Mouse (Mus musculus): ENCODE measurements around the gene 6430571L13Rik. TPM values are rescaled to one million over a fixed set of nuclear protein-coding genes. Genes with fewer than 3 reads are reported as not detected.
"Not testable (repeated sequence)": the region's sequence is repeated elsewhere in the genome, so short reads cannot be mapped to it uniquely, and the experiment has no call there.

6430571L13Rik gene
- total RNA-seq, 2 experiments from 2014 or later: 2.5 to 2.9 TPM

- Histone ChIP-seq H3K4me3 (no peak overlapping the region), H3K27ac (no peak overlapping the region)
- no peak for TF ChIP-seq CTCF (conservative IDR thresholded peaks at IDR 0.05)
- DNase-seq (ENCODE audit: low spot score in 2 of 2): no peak
Measured at GRCm38 (mm10) chr9:107301554-107302331, 38.7 kb upstream of the 6430571L13Rik start.

- DNase-seq (ENCODE audit: low spot score in 2 of 2): no peak
- no peak overlapping the region for H3K27ac ChIP-seq
- TF ChIP-seq CTCF (conservative IDR thresholded peaks at IDR 0.05): no peak
Measured at GRCm38 (mm10) chr9:107302592-107302991, 37.8 kb upstream of the 6430571L13Rik start.

GRCm38 (mm10) chr9:107303121-107303820, 37.1 kb upstream of the 6430571L13Rik start:
- no peak for DNase-seq (ENCODE audit: low spot score in 2 of 2)
- no peak for TF ChIP-seq CTCF (conservative IDR thresholded peaks at IDR 0.05)
- Histone ChIP-seq H3K27ac (no peak overlapping the region), H3K4me3 (no peak overlapping the region)

More at GRCm38 (mm10) chr9:107302592-107302991, 37.8 kb upstream of the 6430571L13Rik start:
- H3K4me3 ChIP-seq: no peak overlapping the region

- DNase-seq (ENCODE audit: low spot score in 2 of 2): no peak
- Histone ChIP-seq H3K4me3 (no peak overlapping the region), H3K27ac (no peak overlapping the region)
- TF ChIP-seq CTCF (conservative IDR thresholded peaks at IDR 0.05): no peak
Measured at GRCm38 (mm10) chr9:107303900-107304299, 36.5 kb upstream of the 6430571L13Rik start.

GRCm38 (mm10) chr9:107304383-107304782, 36.0 kb upstream of the 6430571L13Rik start:
- TF ChIP-seq CTCF (conservative IDR thresholded peaks at IDR 0.05): no peak
- no peak overlapping the region for H3K27ac ChIP-seq

GRCm38 (mm10) chr9:107305012-107305411, 35.4 kb upstream of the 6430571L13Rik start:
- Histone ChIP-seq H3K4me3 (no peak overlapping the region), H3K27ac (no peak overlapping the region)
- no peak for TF ChIP-seq CTCF (conservative IDR thresholded peaks at IDR 0.05)
- DNase-seq (ENCODE audit: low spot score in 2 of 2): no peak

More at GRCm38 (mm10) chr9:107304383-107304782, 36.0 kb upstream of the 6430571L13Rik start:
- no peak for DNase-seq (ENCODE audit: low spot score in 2 of 2)
- H3K4me3 ChIP-seq: no peak overlapping the region

GRCm38 (mm10) chr9:107305601-107306542, 34.5 kb upstream of the 6430571L13Rik start:
- Histone ChIP-seq H3K4me3 (no peak overlapping the region), H3K27ac (no peak overlapping the region)
- no peak for DNase-seq (ENCODE audit: low spot score in 2 of 2)
- TF ChIP-seq CTCF (conservative IDR thresholded peaks at IDR 0.05): no peak

- not testable (repeated sequence) for H3K27ac ChIP-seq; DNase-seq (ENCODE audit: low spot score in 2 of 2)
Measured at GRCm38 (mm10) chr9:107306673-107307072, 33.7 kb upstream of the 6430571L13Rik start.

GRCm38 (mm10) chr9:107307099-107307872, 33.1 kb upstream of the 6430571L13Rik start:
- Histone ChIP-seq H3K27ac (no peak overlapping the region), H3K4me3 (no peak overlapping the region)
- no peak for TF ChIP-seq CTCF (conservative IDR thresholded peaks at IDR 0.05)
- no peak for DNase-seq (ENCODE audit: low spot score in 2 of 2)

More at GRCm38 (mm10) chr9:107306673-107307072, 33.7 kb upstream of the 6430571L13Rik start:
- H3K4me3 ChIP-seq: not testable (repeated sequence)

- TF ChIP-seq CTCF (conservative IDR thresholded peaks at IDR 0.05): no peak
- DNase-seq (ENCODE audit: low spot score in 2 of 2): no peak
- Histone ChIP-seq H3K27ac (no peak overlapping the region), H3K4me3 (no peak overlapping the region)
Measured at GRCm38 (mm10) chr9:107307886-107308285, 32.5 kb upstream of the 6430571L13Rik start.

- Histone ChIP-seq H3K27ac (no peak overlapping the region), H3K4me3 (no peak overlapping the region)
- DNase-seq (ENCODE audit: low spot score in 2 of 2): no peak
- TF ChIP-seq CTCF (conservative IDR thresholded peaks at IDR 0.05): no peak
Measured at GRCm38 (mm10) chr9:107308346-107309000, 31.9 kb upstream of the 6430571L13Rik start.
